ENCODE assay signal across 8 mouse cellular contexts in the genomic region with DNA sequence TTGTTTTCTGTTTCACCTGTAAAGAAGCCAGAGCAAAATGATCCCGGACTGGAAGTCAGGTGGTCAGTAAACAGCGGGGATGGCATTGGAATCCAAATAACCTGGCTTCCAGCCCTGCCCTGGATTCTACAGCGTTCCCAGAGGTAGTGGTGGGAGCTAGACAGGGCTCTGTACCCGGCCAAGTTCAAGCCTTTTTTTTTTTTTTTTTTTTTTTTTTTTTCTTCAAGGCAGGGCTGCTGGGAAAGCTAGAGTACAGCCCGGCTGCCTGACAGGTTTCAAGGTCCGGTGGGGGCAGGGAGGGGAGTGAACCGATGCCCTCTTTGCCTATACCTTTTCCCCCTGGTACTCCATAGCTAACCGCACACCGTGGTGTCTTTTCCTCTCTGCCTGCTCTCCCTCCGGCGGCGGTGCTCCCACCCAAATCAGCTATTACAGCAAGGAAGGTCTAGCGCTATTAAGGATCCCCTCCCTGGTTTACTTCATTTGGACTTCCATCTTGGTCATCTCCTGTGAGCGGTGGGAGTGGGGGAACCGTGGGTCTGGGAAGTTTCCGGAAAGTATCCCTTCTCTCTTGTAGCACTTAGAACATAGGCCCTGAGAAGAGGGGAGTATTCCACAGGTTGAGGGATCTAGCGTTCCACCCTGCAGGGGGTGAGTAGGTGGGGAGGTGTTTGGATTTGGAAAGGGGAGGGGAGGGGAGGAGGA. TPM values are rescaled to one million over a fixed set of nuclear protein-coding genes. Genes with fewer than 3 reads are reported as not detected.
DNase-seq lines count a peak whose midpoint lies in the region; ATAC-seq and TF ChIP-seq lines count a peak whose summit lies in the region.

No protein-coding gene starts in this region.

- ATAC-seq in heart, embryonic 11.5 days (replicated peaks; ENCODE audit: insufficient number of reproducible peaks, low FRiP score, low TSS enrichment) = no peak
- ATAC-seq in hindbrain, embryonic 15.5 days (ENCODE audit: low FRiP score, low read depth) = peak; percentile 54
- ATAC-seq in liver, embryonic 14.5 days (ENCODE audit: insufficient read depth) = no peak
- ATAC-seq in erythroid progenitor cell, adult 5-6 weeks (replicated peaks; ENCODE audit: low FRiP score, poor library complexity, severe bottlenecking) = no peak

- peak overlapping the region; percentile 71 for H3K4me2 ChIP-seq in heart, embryonic 11.5 days
- H3K4me2 ChIP-seq in hindbrain, embryonic 15.5 days = peak overlapping the region; percentile 57
- peak overlapping the region; percentile 28 for H3K4me2 ChIP-seq in liver, embryonic 14.5 days (ENCODE audit: low read depth)

- TF ChIP-seq EP300 in liver, embryonic 14.5 days (IDR thresholded peaks at IDR 0.05; ENCODE audit: low read depth) = no peak

- H3K9me3 ChIP-seq in heart, embryonic 11.5 days (replicated peaks; ENCODE audit: control insufficient read depth, low read length) = no peaks in the 10 kb centered on the region
- H3K9me3 ChIP-seq in hindbrain, embryonic 15.5 days = no peaks in the 10 kb centered on the region
- no peaks in the 10 kb centered on the region for H3K9me3 ChIP-seq in liver, embryonic 14.5 days (ENCODE audit: control insufficient read depth, low read length)

- DNase-seq in heart, adult 18-20 months = no peak
- DNase-seq in embryo, embryonic 11 days = peak; percentile 45
- DNase-seq in liver, embryonic 14.5 days (ENCODE audit: low read depth in 3 of 3, low spot score in 3 of 3) = no peak
- no peak for DNase-seq in spleen, postnatal 36 days (ENCODE audit: low spot score in 2 of 2)
- DNase-seq in lung, postnatal 36 days = no peak

- TF ChIP-seq CTCF in liver, embryonic 14.5 days (IDR thresholded peaks at IDR 0.05; ENCODE audit: low read depth) = no peak

- H3K9ac ChIP-seq in heart, embryonic 11.5 days (ENCODE audit: low read depth, low read length) = 0 out of 2 replicates have a peak overlapping the region, but pooled peaks have one; percentile 11
- 0 out of 2 replicates have a peak overlapping the region, but pooled peaks have one; percentile 20 for H3K9ac ChIP-seq in hindbrain, embryonic 15.5 days
- no peak overlapping the region for H3K9ac ChIP-seq in liver, embryonic 14.5 days (replicated peaks)

- WGBS in heart, embryonic 11.5 days (ENCODE audit: insufficient replicate concordance) = 4% methylated on average over 17 of the region's 17 CpGs
- 2% methylated on average over 17 of the region's 17 CpGs for WGBS in hindbrain, embryonic 15.5 days
- 2% methylated on average over 17 of the region's 17 CpGs for WGBS in liver, embryonic 14.5 days (ENCODE audit: insufficient replicate concordance)

- no peaks in the 10 kb centered on the region for H3K36me3 ChIP-seq in heart, embryonic 11.5 days (ENCODE audit: control insufficient read depth, insufficient read depth, low read length)
- H3K36me3 ChIP-seq in hindbrain, embryonic 15.5 days = no peaks in the 10 kb centered on the region
- H3K36me3 ChIP-seq in liver, embryonic 14.5 days (replicated peaks; ENCODE audit: control insufficient read depth, insufficient read depth, low read depth) = no peaks in the 10 kb centered on the region

- peak overlapping the region; percentile 38 for H3K4me3 ChIP-seq in heart, embryonic 11.5 days (ENCODE audit: low read depth, low read length)
- H3K4me3 ChIP-seq in hindbrain, embryonic 15.5 days = peak overlapping the region; percentile 20
- H3K4me3 ChIP-seq in liver, embryonic 14.5 days (ENCODE audit: insufficient read depth in 1 of 2, low read depth in 2 of 2, low read length in 2 of 2) = no peak overlapping the region

- H3K27me3 ChIP-seq in heart, embryonic 11.5 days (ENCODE audit: control insufficient read depth, insufficient read depth, low read length) = peaks cover 15% of the 10 kb centered on the region; the same call in 1 of the 2 replicates
- H3K27me3 ChIP-seq in hindbrain, embryonic 15.5 days = no peaks in the 10 kb centered on the region
- no peaks in the 10 kb centered on the region for H3K27me3 ChIP-seq in liver, embryonic 14.5 days (ENCODE audit: control insufficient read depth, insufficient read depth, low read length)

- H3K4me1 ChIP-seq in heart, embryonic 11.5 days (ENCODE audit: control insufficient read depth, insufficient read depth, low read length) = 0 out of 2 replicates have a peak, but pooled peaks cover 4% of the 10 kb centered on the region
- H3K4me1 ChIP-seq in hindbrain, embryonic 15.5 days (replicated peaks) = peaks cover 28% of the 10 kb centered on the region
- peaks cover 0 to 2% of the 10 kb centered on the region in 2 experiments; a peak in 1 of 4 replicates for H3K4me1 ChIP-seq in liver, embryonic 14.5 days (replicated peaks; ENCODE audit: control insufficient read depth in 2 of 2, insufficient read depth in 2 of 2, low read length in 1 of 2)

- no peak overlapping the region for H3K27ac ChIP-seq in heart, embryonic 11.5 days (ENCODE audit: low read depth, low read length)
- H3K27ac ChIP-seq in hindbrain, embryonic 15.5 days (replicated peaks) = peak overlapping the region; percentile 78
- no peak overlapping the region for H3K27ac ChIP-seq in liver, embryonic 14.5 days

RNA-seq across cellular contexts. Expression of gene Sox9, which starts 28.6 kb away (rescaled TPM):
- 42.6 and 44.3 TPM in 2 replicates for polyA plus RNA-seq in heart, embryonic 11.5 days (2014; fragmentation: Nextera tagmentation; extraction: Ambion mirVana)
- total RNA-seq in heart, adult 18-20 months (2021) = 1 to 10 TPM; 1.0 to 1.2 TPM
- 49.8 and 61.4 TPM in 2 replicates for polyA plus RNA-seq in hindbrain, embryonic 15.5 days (2015; fragmentation: Nextera tagmentation; extraction: Ambion mirVana)
- 0.29 and 0.30 TPM in 2 replicates for polyA plus RNA-seq in liver, embryonic 14.5 days (2012; rRNA removed)
- polyA plus RNA-seq in liver, embryonic 14.5 days (2014; fragmentation: Nextera tagmentation; extraction: Ambion mirVana) = 0.43 and 0.60 TPM in 2 replicates
- not detected in 2 replicates for total RNA-seq in erythroid progenitor cell, adult 5-6 weeks (2015; ENCODE audit: low replicate concordance)
- total RNA-seq in erythroid progenitor cell, adult 5-6 weeks (2017; ENCODE audit: low replicate concordance) = not detected in 2 replicates

Comparison
In these comparisons a context has a peak if more than half of its experiments do, and no peak if none do; other contexts are left out.
1. H3K4me3 ChIP-seq: peak in heart, embryonic 11.5 days (single experiment) and hindbrain, embryonic 15.5 days (single experiment); none in liver, embryonic 14.5 days (0 of 2).
2. RNA of gene Sox9, which starts 28.6 kb away (polyA plus RNA-seq): 49.8 to 61.4 TPM in hindbrain, embryonic 15.5 days and 42.6 to 44.3 TPM in heart, embryonic 11.5 days; 0.29 to 0.60 TPM in liver, embryonic 14.5 days; every median in the first group is over 10 times any median in the second.
3. Peak in every context shown above with its lines, with median percentiles within 50 percentile points of each other: H3K4me2 ChIP-seq.